ENCODE assay signal across 15 mouse cellular contexts in genomic region chr2:157328106-157328505, GRCm38 (mm10). TPM values are rescaled to one million over a fixed set of nuclear protein-coding genes. Genes with fewer than 3 reads are reported as not detected.
DNase-seq lines count a peak whose midpoint lies in the region; ATAC-seq and TF ChIP-seq lines count a peak whose summit lies in the region.
"Had no signal": no experiment of that assay in that cellular context is flagged by ENCODE, and none has a peak within 500 bp of the region (broad histone marks: within the 10 kb centered on the region; RNA-seq: fewer than 3 reads in every experiment).

No protein-coding gene starts in this region.

- no peak for TF ChIP-seq CTCF in testis, adult 2 months (IDR thresholded peaks at IDR 0.05; ENCODE audit: control insufficient read depth, insufficient read depth, insufficient replicate concordance, low read depth, low read length)

- no peaks in the 10 kb centered on the region for H3K9me3 ChIP-seq in forebrain, embryonic 14.5 days (replicated peaks; ENCODE audit: control insufficient read depth, low read length)
- no peaks in the 10 kb centered on the region for H3K9me3 ChIP-seq in midbrain, embryonic 11.5 days (ENCODE audit: control insufficient read depth, low read length)
- H3K9me3 ChIP-seq: heart, embryonic 12.5 days; liver, embryonic 12.5 days had no signal

- peak; percentile 48; the same call in 1 of the 2 replicates for TF ChIP-seq POLR2A in testis, adult 2 months (IDR thresholded peaks at IDR 0.05; ENCODE audit: control insufficient read depth, low read depth, low read length)

- no peak overlapping the region for H3K4me2 ChIP-seq in forebrain, embryonic 14.5 days (ENCODE audit: low read length)
- H3K4me2 ChIP-seq in midbrain, embryonic 11.5 days, result no peak overlapping the region
- H3K4me2 ChIP-seq: heart, embryonic 12.5 days; liver, embryonic 12.5 days had no signal

- H3K27ac ChIP-seq in testis, adult 2 months (ENCODE audit: control insufficient read depth, insufficient read depth, low read depth, low read length), result peak overlapping the region; percentile 93
- H3K27ac ChIP-seq in forebrain, embryonic 14.5 days (ENCODE audit: low read depth, low read length), result peak overlapping the region; percentile 82
- H3K27ac ChIP-seq in midbrain, embryonic 11.5 days (ENCODE audit: low read depth, low read length), result peak overlapping the region; percentile 67
- H3K27ac ChIP-seq: gastrocnemius, adult 2 months; liver, embryonic 12.5 days had no signal

- DNase-seq in testis, postnatal 10 days (ENCODE audit: low spot score), result no peak
- no peak for DNase-seq in forebrain, embryonic 14.5 days (ENCODE audit: low spot score)
- peak; percentile 91 for DNase-seq in midbrain, embryonic 11.5 days (ENCODE audit: low spot score, missing footprints)
- DNase-seq in gastrocnemius, postnatal 25 days, result no peak
- no peak for DNase-seq in cerebellum, postnatal 4 days (ENCODE audit: low spot score in 2 of 2)
- DNase-seq: cerebellum, adult 18-20 months; gastrocnemius, adult 2 months; lung, postnatal 10 days had no signal

- peak overlapping the region; percentile 74 for H3K4me3 ChIP-seq in testis, adult 2 months (ENCODE audit: control insufficient read depth, low read depth, low read length)
- H3K4me3 ChIP-seq in forebrain, embryonic 14.5 days (ENCODE audit: low read depth, low read length), result no peak overlapping the region
- H3K4me3 ChIP-seq in midbrain, embryonic 11.5 days (ENCODE audit: low read depth, low read length), result no peak overlapping the region
- H3K4me3 ChIP-seq: gastrocnemius, adult 2 months; heart, embryonic 12.5 days; liver, embryonic 12.5 days had no signal

- ATAC-seq in forebrain, embryonic 14.5 days, result peak; percentile 58
- ATAC-seq in midbrain, embryonic 11.5 days (ENCODE audit: low FRiP score), result peak; percentile 69
- ATAC-seq in inflammation-experienced regulatory T-cells, adult 6 months, result no peak
- no peak for ATAC-seq in CD4-positive, CD25-positive, alpha-beta regulatory T cell, adult 4 months
- ATAC-seq: intestine, postnatal 0 days; liver, embryonic 12.5 days had no signal

- WGBS in forebrain, embryonic 14.5 days, result 10% methylated on average over 5 of the region's 5 CpGs
- 14% methylated on average over 5 of the region's 5 CpGs for WGBS in midbrain, embryonic 11.5 days

- no peaks in the 10 kb centered on the region; the same call in none of the 2 replicates for H3K36me3 ChIP-seq in testis, adult 2 months (ENCODE audit: control insufficient read depth, insufficient read depth, low read length)
- peaks cover 46% of the 10 kb centered on the region for H3K36me3 ChIP-seq in forebrain, embryonic 14.5 days (ENCODE audit: control insufficient read depth, insufficient read depth, low read length)
- H3K36me3 ChIP-seq in midbrain, embryonic 11.5 days (ENCODE audit: control insufficient read depth, insufficient read depth, low read length), result peaks cover 5% of the 10 kb centered on the region

- H3K27me3 ChIP-seq in testis, adult 2 months (ENCODE audit: control insufficient read depth, insufficient read depth, low read length), result no peaks in the 10 kb centered on the region
- no peaks in the 10 kb centered on the region for H3K27me3 ChIP-seq in forebrain, embryonic 14.5 days (replicated peaks; ENCODE audit: control insufficient read depth, insufficient read depth, low read length)
- H3K27me3 ChIP-seq in midbrain, embryonic 11.5 days (ENCODE audit: control insufficient read depth, insufficient read depth, low read length), result no peaks in the 10 kb centered on the region
- H3K27me3 ChIP-seq: heart, embryonic 12.5 days; liver, embryonic 12.5 days had no signal

- no peak overlapping the region for H3K9ac ChIP-seq in forebrain, embryonic 14.5 days (ENCODE audit: low read length)
- H3K9ac ChIP-seq in midbrain, embryonic 11.5 days (ENCODE audit: low read length), result peak overlapping the region; percentile 14
- H3K9ac ChIP-seq: liver, embryonic 12.5 days had no signal

- H3K4me1 ChIP-seq in testis, adult 2 months (ENCODE audit: control insufficient read depth, insufficient read depth, low read length), result peaks cover 11% of the 10 kb centered on the region
- H3K4me1 ChIP-seq in forebrain, embryonic 14.5 days (ENCODE audit: control insufficient read depth, insufficient read depth, low read length), result peaks cover 18% of the 10 kb centered on the region
- peaks cover 20% of the 10 kb centered on the region for H3K4me1 ChIP-seq in midbrain, embryonic 11.5 days (ENCODE audit: control insufficient read depth, insufficient read depth, low read length)

RNA-seq across cellular contexts. Expression of gene Ghrh, which starts 19.2 kb away (rescaled TPM):
- 0.89 and 1.5 TPM in 2 replicates for polyA plus RNA-seq in testis, adult 2 months (2012; rRNA removed)
- 1.1 and 2.5 TPM in 2 replicates for polyA plus RNA-seq in forebrain, embryonic 14.5 days (2014; fragmentation: Nextera tagmentation; extraction: Ambion mirVana)
- polyA plus RNA-seq in midbrain, embryonic 11.5 days (2014; fragmentation: Nextera tagmentation; extraction: Ambion mirVana), result 0.48 and 1.6 TPM in 2 replicates
- total RNA-seq in gastrocnemius, postnatal 25 days (2021), result not detected
- not detected for polyA plus RNA-seq in inflammation-experienced regulatory T-cells, adult 6 months (2017; shearing (Covaris generic))
- not detected for polyA plus RNA-seq in CD4-positive, CD25-positive, alpha-beta regulatory T cell, adult 4 months (2017; shearing (Covaris generic))
- total RNA-seq: gastrocnemius, adult 2 months; monocyte, adult 5-6 weeks had no signal
- polyA plus RNA-seq: heart, embryonic 12.5 days; liver, embryonic 12.5 days had no signal

RNA-seq across cellular contexts. Expression of gene Manbal, which starts 39.3 kb away (rescaled TPM):
- 22.5 and 25.7 TPM in 2 replicates for polyA plus RNA-seq in testis, adult 2 months (2012; rRNA removed)
- 72.7 and 78.5 TPM in 2 replicates for polyA plus RNA-seq in forebrain, embryonic 14.5 days (2014; fragmentation: Nextera tagmentation; extraction: Ambion mirVana)
- 34.7 and 35.9 TPM in 2 replicates for polyA plus RNA-seq in midbrain, embryonic 11.5 days (2014; fragmentation: Nextera tagmentation; extraction: Ambion mirVana)
- 10 to 100 TPM; 12.5 to 15.7 TPM for total RNA-seq in gastrocnemius, postnatal 25 days (2021)
- 10 to 100 TPM; 41.4 to 46.8 (median 44.1) TPM for polyA plus RNA-seq in inflammation-experienced regulatory T-cells, adult 6 months (2017; shearing (Covaris generic))
- 10 to 100 TPM; 41.4 to 59.3 TPM for polyA plus RNA-seq in CD4-positive, CD25-positive, alpha-beta regulatory T cell, adult 4 months (2017; shearing (Covaris generic))

RNA-seq across cellular contexts. Expression of gene Mroh8, which starts 48.8 kb away (rescaled TPM):
- polyA plus RNA-seq in testis, adult 2 months (2012; rRNA removed), result 71.3 and 75.0 TPM in 2 replicates
- 0.13 and 0.37 TPM in 2 replicates for polyA plus RNA-seq in forebrain, embryonic 14.5 days (2014; fragmentation: Nextera tagmentation; extraction: Ambion mirVana)
- 0.43 and 0.68 TPM in 2 replicates for polyA plus RNA-seq in midbrain, embryonic 11.5 days (2014; fragmentation: Nextera tagmentation; extraction: Ambion mirVana)
- 1 to 10 TPM in 1 of 2 experiments, under 1 TPM in 1; 0.48 to 1.2 TPM for total RNA-seq in gastrocnemius, postnatal 25 days (2021)
- polyA plus RNA-seq in inflammation-experienced regulatory T-cells, adult 6 months (2017; shearing (Covaris generic)), result under 1 TPM in 1 of 3 experiments, not detected in 2; 0.09 TPM
- polyA plus RNA-seq in CD4-positive, CD25-positive, alpha-beta regulatory T cell, adult 4 months (2017; shearing (Covaris generic)), result not detected
- total RNA-seq: monocyte, adult 5-6 weeks had no signal

RNA-seq across cellular contexts. Expression of gene Rpn2, which starts 49.3 kb away (rescaled TPM):
- polyA plus RNA-seq in testis, adult 2 months (2012; rRNA removed), result 400 and 406 TPM in 2 replicates
- 163 and 183 TPM in 2 replicates for polyA plus RNA-seq in forebrain, embryonic 14.5 days (2014; fragmentation: Nextera tagmentation; extraction: Ambion mirVana)
- 234 and 237 TPM in 2 replicates for polyA plus RNA-seq in midbrain, embryonic 11.5 days (2014; fragmentation: Nextera tagmentation; extraction: Ambion mirVana)
- 10 to 100 TPM; 70.0 to 79.6 TPM for total RNA-seq in gastrocnemius, postnatal 25 days (2021)
- polyA plus RNA-seq in inflammation-experienced regulatory T-cells, adult 6 months (2017; shearing (Covaris generic)), result 100 to 1,000 TPM; 197 to 242 (median 205) TPM
- polyA plus RNA-seq in CD4-positive, CD25-positive, alpha-beta regulatory T cell, adult 4 months (2017; shearing (Covaris generic)), result 100 to 1,000 TPM; 208 to 271 TPM

Comparison
In these comparisons a context has a peak if more than half of its experiments do, and no peak if none do; other contexts are left out.
1. ATAC-seq: peak in forebrain, embryonic 14.5 days (single experiment) and midbrain, embryonic 11.5 days (single experiment); none in inflammation-experienced regulatory T-cells, adult 6 months (single experiment) and CD4-positive, CD25-positive, alpha-beta regulatory T cell, adult 4 months (single experiment).
2. RNA of gene Mroh8, which starts 48.8 kb away (polyA plus RNA-seq): 71.3 to 75.0 TPM in testis, adult 2 months; 0.43 to 0.68 TPM in midbrain, embryonic 11.5 days, 0.13 to 0.37 TPM in forebrain, embryonic 14.5 days, 0.09 TPM in inflammation-experienced regulatory T-cells, adult 6 months and not detected in CD4-positive, CD25-positive, alpha-beta regulatory T cell, adult 4 months; every median in the first group is over 10 times any median in the second.
3. Peak in every context shown above with its lines, with median percentiles within 50 percentile points of each other: H3K27ac ChIP-seq.